Mouse (Mus musculus) forebrain, embryonic 12.5 days (tissue): ENCODE results near the gene Cblc. TPM values are rescaled to one million over a fixed set of nuclear protein-coding genes. Genes with fewer than 3 reads are reported as not detected.

ENCODE experiments used
- ATAC-seq: fragments of 200-750 bp; cut with Nextera tagmentation; 2 replicates; pipeline ENCODE4 v1.8.0; 2017; ENCODE audit warnings: moderate TSS enrichment; ENCODE audit not compliant: low FRiP score
- H3K27ac ChIP-seq: fragments of 300-500 bp; sonication (generic); 2 replicates; pipeline ENCODE4 v1.5.1; 2016; ENCODE audit warnings: mild to moderate bottlenecking
- H3K27me3 ChIP-seq: fragments of 300-500 bp; sonication (generic); 2 replicates; pipeline ENCODE4 v1.6.1; 2016; ENCODE audit warnings: mild to moderate bottlenecking
- H3K36me3 ChIP-seq: fragments of 300-500 bp; sonication (generic); replicated peaks from 2 replicates; pipeline ENCODE4 v1.6.1; 2016; ENCODE audit warnings: mild to moderate bottlenecking
- H3K4me1 ChIP-seq: fragments of 300-500 bp; sonication (generic); 2 replicates; pipeline ENCODE4 v1.6.1; 2016
- H3K4me2 ChIP-seq: fragments of 300-500 bp; sonication (generic); 2 replicates; pipeline ENCODE4 v1.6.1; 2016; ENCODE audit warnings: mild to moderate bottlenecking, moderate library complexity
- H3K4me3 ChIP-seq: fragments of 300-500 bp; sonication (generic); replicated peaks from 2 replicates; pipeline ENCODE4 v1.5.1; 2016; ENCODE audit warnings: mild to moderate bottlenecking
- H3K9ac ChIP-seq: fragments of 300-500 bp; sonication (generic); 2 replicates; pipeline ENCODE4 v1.6.1; 2016; ENCODE audit warnings: mild to moderate bottlenecking
- H3K9me3 ChIP-seq: fragments of 300-500 bp; sonication (generic); 2 replicates; pipeline ENCODE4 v1.6.1; 2016
- WGBS: fragments of 180-500 bp; shearing (Covaris S2); methylation state at CpG from one replicate; pipeline ENCODE4 v1.1.7; 2016; 5-methylcytosine and 5-hydroxymethylcytosine counted together
- polyA plus RNA-seq: library from polyadenylated mRNA; unstranded; fragments of >200 nt; fragmentation: Nextera tagmentation; extraction: Ambion mirVana; gene quantifications from 2 replicates; pipeline ENCODE4 v1.2.1, GENCODE M21; 2016

The Cblc gene
- polyA plus RNA-seq, 1 experiment from 2014 or later = 0.56 TPM

DNA sequence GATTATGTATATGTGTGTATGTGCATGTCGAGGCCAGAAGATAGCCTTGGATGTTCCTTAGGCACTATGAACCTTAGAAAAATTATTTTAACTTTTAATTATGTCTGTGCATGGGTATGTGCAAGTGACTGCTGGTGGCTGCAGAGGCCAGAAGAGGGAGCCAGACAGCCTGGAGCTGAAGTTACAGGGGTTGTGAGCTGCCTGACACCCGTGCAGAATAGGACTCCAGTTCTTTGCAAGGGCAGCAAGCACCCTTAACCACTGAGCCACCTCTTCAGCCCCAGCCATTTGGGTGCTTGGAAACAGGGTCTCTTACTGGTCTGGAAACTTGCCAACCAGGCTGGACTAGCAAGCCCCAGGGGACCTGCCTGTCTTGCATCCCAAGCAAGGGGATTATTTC is 41.6 kb downstream of the Cblc start:
- no peak overlapping the region for H3K27ac ChIP-seq
- WGBS = 85% methylated on average over 2 of the region's 2 CpGs
- H3K4me1 ChIP-seq = peaks cover 6% of the 10 kb centered on the region
- ATAC-seq = no peak
- H3K9me3 ChIP-seq = no peaks in the 10 kb centered on the region
- H3K36me3 ChIP-seq = no peaks in the 10 kb centered on the region
- no peak overlapping the region for H3K9ac ChIP-seq
- no peak overlapping the region for H3K4me3 ChIP-seq
- no peaks in the 10 kb centered on the region for H3K27me3 ChIP-seq
- H3K4me2 ChIP-seq = no peak overlapping the region

DNA sequence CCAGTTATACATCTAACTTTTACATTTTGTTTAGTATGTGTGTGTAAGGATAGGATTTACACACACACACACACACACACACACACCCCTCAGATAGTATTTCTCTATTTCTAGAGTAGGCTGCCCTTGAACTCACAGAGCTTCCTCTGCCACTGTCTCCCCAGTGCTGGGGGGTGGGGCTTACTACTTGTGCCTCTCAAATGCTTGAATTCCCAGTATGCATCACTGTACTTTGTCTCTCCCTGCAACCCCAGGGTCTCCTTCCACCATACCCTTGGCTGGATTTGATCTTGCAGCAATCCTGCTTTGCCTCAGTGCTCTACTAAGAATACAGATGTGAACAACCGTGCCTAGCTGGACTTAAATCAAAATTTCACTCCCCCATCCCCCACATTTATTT is 42.5 kb downstream of the Cblc start:
- no peaks in the 10 kb centered on the region for H3K36me3 ChIP-seq
- WGBS = 75% methylated on average over 1 of the region's 1 CpGs
- no peak overlapping the region for H3K9ac ChIP-seq
- no peak for ATAC-seq
- no peaks in the 10 kb centered on the region for H3K27me3 ChIP-seq
- no peak overlapping the region for H3K4me3 ChIP-seq
- H3K27ac ChIP-seq = no peak overlapping the region
- H3K4me1 ChIP-seq = peaks cover 6% of the 10 kb centered on the region
- H3K9me3 ChIP-seq = no peaks in the 10 kb centered on the region
- H3K4me2 ChIP-seq = no peak overlapping the region

DNA sequence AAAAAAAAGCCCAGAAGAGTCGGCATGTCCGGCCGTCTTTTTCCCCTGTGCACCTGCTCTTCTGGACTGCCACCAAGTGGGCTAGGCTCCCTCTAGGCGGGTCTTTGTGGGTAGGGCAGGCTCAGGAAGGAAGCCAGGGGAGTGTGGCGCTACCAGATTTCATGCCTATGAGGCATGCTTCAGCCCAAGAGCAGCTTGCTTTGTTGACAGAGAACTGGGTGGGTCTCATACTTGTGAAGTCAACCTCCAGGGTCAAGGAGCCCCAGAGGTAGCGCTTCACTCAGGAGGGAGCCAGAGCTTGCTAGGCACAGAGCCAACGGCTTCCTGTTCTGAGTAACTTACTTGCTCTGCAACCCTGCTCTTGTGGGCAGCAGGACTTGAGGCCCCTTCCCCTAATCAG is 43.0 kb downstream of the Cblc start:
- Histone ChIP-seq H3K9me3 (no peaks in the 10 kb centered on the region), H3K4me2 (no peak overlapping the region), H3K4me3 (no peak overlapping the region), H3K27ac (no peak overlapping the region), H3K4me1 (peaks cover 9% of the 10 kb centered on the region), H3K27me3 (no peaks in the 10 kb centered on the region), H3K36me3 (no peaks in the 10 kb centered on the region), H3K9ac (no peak overlapping the region)
- 80% methylated on average over 7 of the region's 7 CpGs for WGBS
- ATAC-seq = no peak

DNA sequence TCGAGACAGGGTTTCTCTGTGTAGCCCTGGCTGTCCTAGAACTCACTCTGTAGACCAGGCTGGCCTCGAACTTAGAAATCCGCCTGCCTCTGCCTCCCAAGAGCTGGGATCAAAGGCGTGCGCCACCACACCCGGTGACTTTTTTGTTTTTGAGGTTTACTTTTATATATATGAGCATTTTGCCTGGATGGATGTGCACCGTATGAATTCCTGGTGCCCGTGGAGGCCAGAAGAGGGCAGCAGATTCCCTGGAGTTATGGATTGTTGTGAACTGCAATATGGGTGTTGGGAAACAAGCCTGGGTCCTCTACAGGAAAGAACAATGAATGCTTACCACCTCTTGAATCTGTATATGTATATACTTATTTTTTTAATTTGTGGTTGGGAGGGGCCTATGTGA is 44.0 kb downstream of the Cblc start:
- H3K27me3 ChIP-seq = no peaks in the 10 kb centered on the region
- H3K4me1 ChIP-seq = peaks cover 18% of the 10 kb centered on the region
- H3K4me2 ChIP-seq = no peak overlapping the region
- H3K36me3 ChIP-seq = no peaks in the 10 kb centered on the region
- no peak overlapping the region for H3K9ac ChIP-seq
- H3K4me3 ChIP-seq = no peak overlapping the region
- H3K9me3 ChIP-seq = no peaks in the 10 kb centered on the region
- 70% methylated on average over 8 of the region's 8 CpGs for WGBS
- no peak for ATAC-seq
- no peak overlapping the region for H3K27ac ChIP-seq

DNA sequence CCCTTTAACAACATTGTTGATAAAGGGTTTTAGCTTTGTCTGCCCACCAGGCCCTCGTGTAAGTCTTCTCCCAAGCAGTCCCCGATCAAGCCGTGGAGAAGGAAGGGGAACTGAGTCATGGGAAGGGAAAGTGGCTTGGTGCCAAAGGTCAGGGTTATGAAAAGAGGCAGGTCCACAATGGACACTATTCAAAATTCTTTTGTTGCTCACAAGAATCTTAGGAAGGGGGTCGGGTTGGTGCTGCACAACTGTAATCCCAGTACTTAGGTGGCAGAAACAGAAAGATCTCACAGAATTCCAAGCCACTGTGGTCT is 45.6 kb downstream of the Cblc start:
- 48% methylated on average over 4 of the region's 4 CpGs for WGBS

DNA sequence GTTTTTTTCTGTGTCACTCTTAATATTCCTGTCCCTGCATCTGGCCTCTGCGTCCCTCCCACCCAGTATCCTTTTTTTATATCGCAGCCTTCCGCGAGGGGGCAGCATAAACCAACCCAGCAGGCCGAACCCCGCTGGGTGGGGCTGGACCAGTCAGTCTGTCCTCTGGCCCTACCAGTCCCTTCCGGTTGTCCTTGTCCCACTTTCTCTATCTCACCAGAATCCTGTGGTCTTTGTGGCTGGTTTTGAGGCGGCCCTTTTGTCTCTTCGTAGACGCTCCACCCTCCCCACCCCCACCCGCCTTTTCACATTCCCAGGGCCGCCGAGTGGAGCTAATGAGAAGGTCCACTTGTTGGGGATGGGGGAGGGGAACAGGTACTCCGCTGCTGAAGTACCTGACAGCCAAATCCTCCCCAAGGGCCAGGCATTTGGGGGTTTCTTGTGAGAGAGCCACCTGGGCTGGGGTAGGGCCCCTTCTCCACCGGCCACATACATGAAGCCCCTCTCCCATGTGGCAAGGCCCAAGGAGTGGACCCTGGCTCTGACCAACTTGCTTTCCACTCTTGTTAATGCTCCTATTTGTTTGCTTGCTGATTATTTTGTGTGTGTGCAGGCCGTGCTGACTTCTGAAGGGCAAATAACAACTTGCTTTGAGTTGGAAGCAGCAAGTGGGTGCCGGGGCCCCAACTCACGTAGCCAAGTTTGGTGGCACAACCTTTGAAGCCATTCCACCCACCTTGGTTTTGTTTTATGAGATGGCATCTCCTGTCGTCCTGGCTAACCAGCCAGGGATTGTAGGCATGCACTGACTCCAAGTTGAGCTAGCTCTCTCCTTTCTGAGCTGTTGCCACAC is 46.2 kb downstream of the Cblc start, which contains the start of gene Nectin2:
TSS of gene Nectin2 (minus strand) at position 267 of the 853 bp plus-strand sequence.
- peak within 1 kb of the TSS; percentile 89 for H3K4me2 ChIP-seq
- ATAC-seq = peak; percentile 60
- peaks cover 33% of the 10 kb centered on the region for H3K4me1 ChIP-seq
- H3K9ac ChIP-seq = peak within 1 kb of the TSS; percentile 80
- peak within 1 kb of the TSS; percentile 79 for H3K27ac ChIP-seq
- peak within 1 kb of the TSS; percentile 74 for H3K4me3 ChIP-seq
- H3K9me3 ChIP-seq = no peaks in the 10 kb centered on the region
- no peaks in the 10 kb centered on the region for H3K27me3 ChIP-seq
- H3K36me3 ChIP-seq = no peaks in the 10 kb centered on the region
- WGBS = 15% methylated on average over 19 of the region's 19 CpGs

More for the DNA sequence above, 45.6 kb downstream of the Cblc start:
- Histone ChIP-seq H3K9me3 (no peaks in the 10 kb centered on the region), H3K4me1 (peaks cover 33% of the 10 kb centered on the region), H3K9ac (no peak overlapping the region), H3K4me3 (no peak overlapping the region), H3K27me3 (no peaks in the 10 kb centered on the region), H3K4me2 (no peak overlapping the region), H3K27ac (no peak overlapping the region), H3K36me3 (no peaks in the 10 kb centered on the region)
- ATAC-seq = no peak

DNA sequence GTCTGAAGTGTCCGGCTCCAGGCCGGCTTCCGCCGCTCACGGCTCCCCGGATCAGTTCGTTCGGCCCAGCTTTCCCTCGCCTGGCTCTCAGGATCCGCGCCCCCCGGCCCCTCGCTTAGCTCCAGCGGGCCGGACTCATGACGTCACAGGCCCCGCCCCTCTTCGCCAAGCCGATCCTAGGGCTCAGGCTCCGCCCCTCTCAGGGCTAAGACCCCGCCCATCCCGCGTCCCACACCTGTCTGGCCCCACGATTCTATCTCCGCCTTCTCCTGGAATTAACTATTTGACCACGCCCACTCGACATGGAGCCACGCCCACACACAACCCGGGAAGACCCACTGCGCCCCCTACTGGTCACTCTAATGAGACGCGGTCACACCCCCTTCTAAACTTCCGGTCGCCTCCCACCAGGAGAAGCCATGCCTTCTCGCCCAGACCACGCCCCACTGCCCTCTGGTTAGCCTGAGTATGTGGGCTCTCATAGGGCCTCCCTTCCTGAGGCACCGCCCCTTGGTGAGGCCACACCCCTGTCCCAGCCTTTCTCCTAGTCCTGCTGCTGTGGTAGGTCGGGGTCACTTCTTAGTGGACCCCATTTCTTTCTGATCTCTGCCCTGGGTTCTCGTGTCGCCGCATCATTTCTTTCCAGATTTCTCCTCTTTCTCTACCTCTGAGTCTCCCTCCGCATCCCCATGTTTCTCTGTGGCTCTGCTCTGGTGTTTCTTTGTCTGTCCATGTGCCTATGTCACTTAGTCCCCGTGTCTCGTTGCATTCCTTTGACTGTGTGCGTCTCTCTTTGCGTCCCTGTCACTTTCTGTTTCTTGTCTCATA is 47.0 kb downstream of the Cblc start:
- peak; percentile 93 for ATAC-seq
- under 1% methylated on average over 46 of the region's 46 CpGs for WGBS
- H3K4me1 ChIP-seq = peaks cover 36% of the 10 kb centered on the region

DNA sequence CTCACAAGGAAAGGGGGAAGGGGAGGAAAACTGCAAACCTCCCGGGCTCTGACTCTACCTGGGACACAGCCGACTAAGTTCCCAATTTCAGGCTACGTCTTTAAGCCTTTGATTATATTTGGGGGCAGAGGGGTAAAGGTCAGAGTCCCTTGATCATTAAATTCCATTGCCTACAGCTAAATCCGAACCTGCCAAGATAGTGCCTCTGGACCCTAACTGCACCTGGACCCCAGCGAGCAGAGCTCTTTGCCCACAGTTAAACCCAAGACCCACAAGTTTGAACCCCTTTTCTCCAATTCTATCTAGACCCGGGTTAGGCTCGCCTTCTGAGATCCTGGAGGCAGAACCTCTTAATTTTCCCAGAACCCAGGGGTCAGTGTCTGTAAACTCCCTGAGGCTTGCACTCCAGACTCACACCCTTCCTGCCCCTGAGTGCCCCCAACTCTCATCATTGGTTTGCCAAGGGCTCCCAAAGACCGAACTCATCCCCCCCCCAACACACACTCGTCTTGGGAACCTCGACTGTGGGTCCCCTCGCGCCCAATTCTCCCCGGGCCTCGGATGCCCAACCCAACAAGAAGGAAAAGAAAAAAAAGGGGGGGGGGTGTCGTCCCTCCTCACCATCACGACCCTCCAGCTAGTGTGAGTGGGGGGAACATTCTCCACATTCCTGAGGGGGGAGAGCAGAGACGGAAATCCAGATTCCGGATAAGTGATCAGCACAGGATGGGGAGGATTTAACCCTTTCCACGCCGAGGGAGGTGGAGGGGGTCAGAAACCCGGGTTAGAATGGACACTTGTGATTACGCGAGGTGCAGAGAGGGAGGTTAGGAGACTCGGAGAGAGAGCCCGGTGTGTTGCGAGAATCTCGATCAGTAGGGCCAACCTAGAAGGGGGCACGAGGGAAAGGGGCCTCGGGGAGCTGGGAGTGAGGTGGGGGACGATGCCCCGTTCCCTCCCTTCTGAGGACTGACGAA is 48.1 kb downstream of the Cblc start:
- Histone ChIP-seq H3K9me3 (no peaks in the 10 kb centered on the region), H3K4me1 (peaks cover 36% of the 10 kb centered on the region), H3K27ac (peak overlapping the region; percentile 79), H3K9ac (peak overlapping the region; percentile 80), H3K4me3 (peak overlapping the region; percentile 74), H3K36me3 (peaks cover 8% of the 10 kb centered on the region), H3K4me2 (peak overlapping the region; percentile 89), H3K27me3 (no peaks in the 10 kb centered on the region)
- WGBS = under 1% methylated on average over 32 of the region's 32 CpGs
- peak; percentile 21 for ATAC-seq

More for the DNA sequence above, 47.0 kb downstream of the Cblc start:
- Histone ChIP-seq H3K27ac (peak overlapping the region; percentile 79), H3K27me3 (no peaks in the 10 kb centered on the region), H3K36me3 (peaks cover under 1% of the 10 kb centered on the region; the same call in 1 of the 2 replicates), H3K4me2 (peak overlapping the region; percentile 89), H3K9ac (peak overlapping the region; percentile 80), H3K4me3 (peak overlapping the region; percentile 74), H3K9me3 (no peaks in the 10 kb centered on the region)

DNA sequence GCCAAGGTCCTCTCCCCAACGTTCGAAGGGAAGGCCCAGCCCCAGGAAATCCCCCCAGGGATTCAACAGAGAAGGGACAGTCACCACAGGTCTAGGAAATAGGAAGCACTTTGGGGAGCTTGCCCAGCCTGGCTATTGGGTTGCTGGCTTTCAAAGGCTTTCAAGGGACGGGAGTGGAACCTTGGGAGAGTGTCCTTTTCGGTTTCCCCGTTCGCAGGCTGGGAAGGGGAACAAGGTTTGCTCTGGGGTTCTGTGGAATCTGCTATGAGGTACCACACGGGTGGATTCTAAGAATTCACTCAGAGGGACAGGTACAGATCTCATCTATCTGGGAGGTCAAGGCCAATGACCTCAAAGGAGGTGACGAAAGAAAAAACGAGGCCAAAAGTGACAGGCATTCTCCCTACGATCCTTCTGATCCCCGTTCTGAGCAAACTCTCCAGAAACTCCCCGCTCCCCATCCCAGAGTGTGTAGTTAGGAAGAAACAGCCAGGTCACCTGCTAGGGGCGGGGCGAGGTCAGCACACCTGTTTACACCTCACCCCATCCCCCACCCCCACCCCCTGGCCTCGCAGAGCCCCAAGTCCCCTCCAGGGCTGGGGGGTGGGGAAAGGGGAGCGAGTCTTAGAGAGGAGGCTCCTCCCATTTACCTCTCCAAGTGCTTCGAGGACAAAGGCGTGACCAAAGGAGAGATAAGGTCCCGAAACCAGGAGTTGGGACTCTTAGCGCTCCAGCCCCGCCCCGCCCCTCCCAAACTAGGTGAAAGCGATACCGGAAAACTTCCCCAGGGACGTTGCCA is 49.0 kb downstream of the Cblc start:
- peak overlapping the region; percentile 89 for H3K4me2 ChIP-seq
- H3K36me3 ChIP-seq = peaks cover 11% of the 10 kb centered on the region
- peaks cover 36% of the 10 kb centered on the region for H3K4me1 ChIP-seq
- 2% methylated on average over 25 of the region's 25 CpGs for WGBS
- no peaks in the 10 kb centered on the region for H3K9me3 ChIP-seq
- no peak for ATAC-seq
- no peaks in the 10 kb centered on the region for H3K27me3 ChIP-seq
- no peak overlapping the region for H3K27ac ChIP-seq
- H3K9ac ChIP-seq = peak overlapping the region; percentile 80
- peak overlapping the region; percentile 74 for H3K4me3 ChIP-seq

DNA sequence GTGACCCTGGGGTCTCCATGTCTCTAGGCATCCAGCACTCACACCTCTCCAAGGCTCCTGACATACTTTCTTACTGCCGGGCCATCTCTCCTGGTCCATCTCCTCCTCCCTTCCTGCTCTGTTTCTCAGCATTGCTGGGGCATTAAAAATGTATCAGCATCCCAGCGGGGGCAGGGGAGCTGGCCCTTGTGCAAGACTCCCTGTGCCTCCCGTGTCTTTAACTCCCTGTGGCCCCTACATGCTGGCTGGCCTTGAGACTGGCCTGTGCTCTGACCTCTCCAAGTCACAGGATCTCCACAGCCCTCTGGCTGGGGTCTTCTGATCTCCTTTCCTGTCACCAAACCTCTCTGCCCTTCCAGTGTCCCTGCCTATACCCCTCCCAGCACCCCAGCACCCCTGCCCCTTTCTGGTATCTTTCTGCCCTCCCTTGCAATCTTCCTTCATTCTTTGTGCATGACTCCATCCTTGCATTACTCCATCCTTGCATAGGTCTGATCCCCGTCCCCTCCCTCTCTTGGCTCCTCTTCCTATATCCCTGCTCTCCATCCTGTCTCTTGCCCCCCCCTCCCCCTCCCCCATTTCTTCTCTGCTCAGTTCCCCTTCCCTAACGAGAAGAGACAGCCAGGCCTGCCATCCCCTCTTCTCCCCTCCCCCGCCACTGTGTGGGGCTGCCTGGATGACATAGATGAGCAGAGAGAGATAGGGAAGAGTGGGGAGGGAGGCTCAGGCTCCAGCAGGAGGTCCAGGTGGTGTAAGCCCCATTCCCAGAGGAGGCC is 50.0 kb downstream of the Cblc start:
- no peaks in the 10 kb centered on the region for H3K27me3 ChIP-seq
- no peak overlapping the region for H3K27ac ChIP-seq
- H3K4me1 ChIP-seq = peaks cover 42% of the 10 kb centered on the region
- no peak for ATAC-seq
- 30% methylated on average over 6 of the region's 6 CpGs for WGBS
- H3K4me2 ChIP-seq = peak overlapping the region; percentile 89
- H3K9ac ChIP-seq = peak overlapping the region; percentile 27; the same call in 1 of the 2 replicates
- no peaks in the 10 kb centered on the region for H3K9me3 ChIP-seq
- H3K36me3 ChIP-seq = peaks cover 11% of the 10 kb centered on the region
- H3K4me3 ChIP-seq = 0 out of 2 replicates have a peak overlapping the region, but pooled peaks have one; percentile 8
